Mouse (Mus musculus) limb, embryonic 11.5 days (tissue): ENCODE results near the gene Spats1. TPM values are rescaled to one million over a fixed set of nuclear protein-coding genes. Genes with fewer than 3 reads are reported as not detected.
"Not testable (repeated sequence)": the region's sequence is repeated elsewhere in the genome, so short reads cannot be mapped to it uniquely, and the experiment has no call there.

Experiments used
- ATAC-seq: fragments of 200-750 bp; cut with Nextera tagmentation; 2 replicates; pipeline ENCODE4 v1.8.0; 2017; ENCODE audit warnings: low read depth; ENCODE audit not compliant: insufficient number of reproducible peaks, low FRiP score, low TSS enrichment
- DNase-seq: peaks from one replicate; pipeline ENCODE4 v3.0.0-alpha.2; 2015; ENCODE audit warnings: low spot score
- H3K27ac ChIP-seq: fragments of 300-500 bp; sonication (generic); replicated peaks from 2 replicates; pipeline ENCODE4 v1.5.1; 2014; ENCODE audit warnings: low read depth, mild to moderate bottlenecking, low read length
- H3K27me3 ChIP-seq: fragments of 300-500 bp; sonication (generic); 2 replicates; pipeline ENCODE4 v1.6.1; 2014; ENCODE audit warnings: mild to moderate bottlenecking, low read length, mixed read lengths; ENCODE audit not compliant: control insufficient read depth, insufficient read depth
- H3K36me3 ChIP-seq: fragments of 300-500 bp; sonication (generic); 2 replicates; pipeline ENCODE4 v1.6.1; 2014; ENCODE audit warnings: mild to moderate bottlenecking, low read length, moderate library complexity, mixed read lengths; ENCODE audit not compliant: control insufficient read depth, insufficient read depth
- H3K4me1 ChIP-seq: fragments of 300-500 bp; sonication (generic); 2 replicates; pipeline ENCODE4 v1.6.1; 2014; ENCODE audit warnings: low read length, mixed read lengths; ENCODE audit not compliant: control insufficient read depth, insufficient read depth
- H3K4me2 ChIP-seq: fragments of 300-500 bp; sonication (generic); 2 replicates; pipeline ENCODE4 v1.6.1; 2014; ENCODE audit warnings: low read depth, mild to moderate bottlenecking, moderate library complexity; ENCODE audit not compliant: severe bottlenecking
- H3K4me3 ChIP-seq: fragments of 300-500 bp; sonication (generic); 2 replicates; pipeline ENCODE4 v1.5.1; 2014; ENCODE audit warnings: low read depth, low read length
- H3K9ac ChIP-seq: fragments of 300-500 bp; sonication (generic); 2 replicates; pipeline ENCODE4 v1.6.1; 2014; ENCODE audit warnings: mild to moderate bottlenecking, low read length
- H3K9me3 ChIP-seq: fragments of 300-500 bp; sonication (generic); 2 replicates; pipeline ENCODE4 v1.6.1; 2016; ENCODE audit warnings: low read length; ENCODE audit not compliant: control insufficient read depth
- WGBS: fragments of 180-500 bp; shearing (Covaris S2); extraction: QIAGEN DNeasy Blood & Tissue Kit; methylation state at CpG from one replicate; pipeline ENCODE4 v1.1.7; 2014; 5-methylcytosine and 5-hydroxymethylcytosine counted together
- polyA plus RNA-seq: library from polyadenylated mRNA; unstranded; fragments of >200 nt; fragmentation: Nextera tagmentation; extraction: Ambion mirVana; gene quantifications from 2 replicates; pipeline ENCODE4 v1.2.1, GENCODE M21; 2014

Spats1 gene
- polyA plus RNA-seq, 1 experiment from 2014 or later: 0.77 TPM

- DNase-seq: no peak
- WGBS: 98% methylated on average over 4 of the region's 4 CpGs
- no peak overlapping the region for H3K9ac ChIP-seq
- H3K4me3 ChIP-seq: no peak overlapping the region
- no peak overlapping the region for H3K4me2 ChIP-seq
- H3K27ac ChIP-seq: no peak overlapping the region
- H3K27me3 ChIP-seq: no peaks in the 10 kb centered on the region
- no peaks in the 10 kb centered on the region for H3K4me1 ChIP-seq
- H3K9me3 ChIP-seq: no peaks in the 10 kb centered on the region
- no peaks in the 10 kb centered on the region for H3K36me3 ChIP-seq
- ATAC-seq: no peak
These were observed 12.7 kb downstream of the Spats1 start for GRCm38 (mm10) chr17:45462506-45462905.

GRCm38 (mm10) chr17:45459062-45459461 is 16.2 kb downstream of the Spats1 start:
- Histone ChIP-seq H3K4me3 (no peak overlapping the region), H3K27ac (no peak overlapping the region), H3K9ac (no peak overlapping the region), H3K36me3 (no peaks in the 10 kb centered on the region), H3K4me2 (no peak overlapping the region), H3K4me1 (no peaks in the 10 kb centered on the region), H3K9me3 (no peaks in the 10 kb centered on the region), H3K27me3 (no peaks in the 10 kb centered on the region)
- no peak for DNase-seq
- ATAC-seq: no peak
- WGBS: 84% methylated on average over 8 of the region's 8 CpGs

- Histone ChIP-seq H3K27ac (no peak overlapping the region), H3K9ac (no peak overlapping the region), H3K4me3 (no peak overlapping the region), H3K4me1 (no peaks in the 10 kb centered on the region), H3K36me3 (no peaks in the 10 kb centered on the region), H3K9me3 (no peaks in the 10 kb centered on the region), H3K4me2 (no peak overlapping the region), H3K27me3 (no peaks in the 10 kb centered on the region)
- no peak for ATAC-seq
- 77% methylated on average over 4 of the region's 4 CpGs for WGBS
- DNase-seq: no peak
These were observed 16.7 kb downstream of the Spats1 start for GRCm38 (mm10) chr17:45458516-45458915.

GRCm38 (mm10) chr17:45457487-45457886 is 17.7 kb downstream of the Spats1 start:
- no peak overlapping the region for H3K9ac ChIP-seq
- 92% methylated on average over 5 of the region's 5 CpGs for WGBS
- no peaks in the 10 kb centered on the region for H3K9me3 ChIP-seq
- H3K27me3 ChIP-seq: no peaks in the 10 kb centered on the region
- no peak overlapping the region for H3K27ac ChIP-seq
- no peak overlapping the region for H3K4me2 ChIP-seq
- no peak overlapping the region for H3K4me3 ChIP-seq
- no peaks in the 10 kb centered on the region for H3K4me1 ChIP-seq
- H3K36me3 ChIP-seq: no peaks in the 10 kb centered on the region
- no peak for DNase-seq
- no peak for ATAC-seq

GRCm38 (mm10) chr17:45456260-45457152 is 18.7 kb downstream of the Spats1 start:
- H3K4me2 ChIP-seq: no peak overlapping the region
- ATAC-seq: no peak
- H3K27ac ChIP-seq: no peak overlapping the region
- no peaks in the 10 kb centered on the region for H3K4me1 ChIP-seq
- WGBS: 74% methylated on average over 13 of the region's 13 CpGs
- no peaks in the 10 kb centered on the region for H3K9me3 ChIP-seq
- H3K36me3 ChIP-seq: no peaks in the 10 kb centered on the region
- no peak for DNase-seq
- no peak overlapping the region for H3K4me3 ChIP-seq
- no peaks in the 10 kb centered on the region for H3K27me3 ChIP-seq
- no peak overlapping the region for H3K9ac ChIP-seq

- H3K9me3 ChIP-seq, H3K36me3 ChIP-seq, DNase-seq, ATAC-seq, H3K4me3 ChIP-seq, H3K4me1 ChIP-seq, H3K27ac ChIP-seq, H3K9ac ChIP-seq, H3K27me3 ChIP-seq, H3K4me2 ChIP-seq: not testable (repeated sequence)
- WGBS: 93% methylated on average over 8 of the region's 9 CpGs
These were observed 19.4 kb downstream of the Spats1 start for GRCm38 (mm10) chr17:45455783-45456182.

GRCm38 (mm10) chr17:45454794-45455193 is 20.4 kb downstream of the Spats1 start:
- Histone ChIP-seq H3K4me1 (no peaks in the 10 kb centered on the region), H3K36me3 (no peaks in the 10 kb centered on the region), H3K9me3 (no peaks in the 10 kb centered on the region), H3K27ac (no peak overlapping the region), H3K4me2 (no peak overlapping the region), H3K27me3 (no peaks in the 10 kb centered on the region), H3K9ac (no peak overlapping the region), H3K4me3 (no peak overlapping the region)
- ATAC-seq: no peak
- WGBS: 81% methylated on average over 2 of the region's 2 CpGs
- DNase-seq: no peak

- 96% methylated on average over 1 of the region's 1 CpGs for WGBS
- Histone ChIP-seq H3K4me1 (no peaks in the 10 kb centered on the region), H3K27ac (no peak overlapping the region), H3K36me3 (no peaks in the 10 kb centered on the region; the same call in 1 of the 2 replicates), H3K4me2 (no peak overlapping the region), H3K9ac (no peak overlapping the region), H3K4me3 (no peak overlapping the region), H3K9me3 (no peaks in the 10 kb centered on the region), H3K27me3 (no peaks in the 10 kb centered on the region)
- ATAC-seq (no peak), DNase-seq (no peak)
These were observed 22.9 kb downstream of the Spats1 start for GRCm38 (mm10) chr17:45452271-45452670.
